Mouse (Mus musculus): ENCODE data around the gene Slfn2. TPM values are rescaled to one million over a fixed set of nuclear protein-coding genes. Genes with fewer than 3 reads are reported as not detected.

Slfn2 gene
- 306 TPM for polyA plus RNA-seq (2015; fragmentation: Illumina TruSeq; extraction: RNeasy Lipid Tissue Mini Kit (QIAGEN cat#74804); ENCODE audit: insufficient read depth, low replicate concordance)

DNA sequence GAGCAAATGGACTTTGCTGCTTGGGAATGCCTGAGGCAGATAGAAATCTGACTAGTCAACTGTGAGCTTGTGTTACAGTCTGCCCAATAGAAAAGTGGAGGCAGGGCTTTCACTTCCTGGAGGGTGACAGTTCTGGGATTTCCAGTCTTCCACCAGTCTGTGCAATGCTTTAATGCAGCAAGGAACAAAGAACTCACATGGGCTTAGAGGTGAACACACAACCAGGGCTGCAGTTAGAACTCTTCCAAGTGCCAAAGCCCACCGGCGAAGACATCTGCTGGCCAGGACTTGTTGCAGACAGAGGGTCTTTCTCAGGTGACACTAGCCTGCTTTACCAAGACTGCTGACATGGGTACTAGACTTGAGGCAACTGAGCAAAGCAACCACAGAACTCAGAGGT lies at the start of gene Slfn2:
Slfn2 (plus strand) TSS at position 167 of the 400 bp plus-strand sequence.

DNA sequence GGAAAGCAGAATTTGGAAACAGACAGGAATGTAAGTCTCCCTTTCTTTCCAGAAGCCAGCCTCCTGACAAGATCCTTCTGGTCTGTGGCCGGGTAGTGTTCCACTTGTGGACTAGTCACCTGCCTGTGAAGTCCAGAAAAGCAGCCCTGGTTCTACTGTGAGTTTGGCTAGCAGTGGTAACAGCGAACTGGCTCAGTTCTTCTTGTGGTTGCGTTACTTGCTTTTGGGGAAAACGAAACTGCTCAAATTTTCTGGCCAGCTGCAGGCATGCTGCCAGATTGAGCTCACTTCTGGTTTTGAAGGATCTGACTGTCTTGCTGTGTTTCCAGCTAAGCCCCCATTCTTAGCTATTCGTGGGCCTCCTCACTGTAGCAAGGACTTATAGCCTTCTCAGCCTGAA lies 44.3 kb upstream of the Slfn2 start, which contains the start of gene Slfn8:
Slfn8 (minus strand) TSS at position 190 of the 400 bp plus-strand sequence.

DNA sequence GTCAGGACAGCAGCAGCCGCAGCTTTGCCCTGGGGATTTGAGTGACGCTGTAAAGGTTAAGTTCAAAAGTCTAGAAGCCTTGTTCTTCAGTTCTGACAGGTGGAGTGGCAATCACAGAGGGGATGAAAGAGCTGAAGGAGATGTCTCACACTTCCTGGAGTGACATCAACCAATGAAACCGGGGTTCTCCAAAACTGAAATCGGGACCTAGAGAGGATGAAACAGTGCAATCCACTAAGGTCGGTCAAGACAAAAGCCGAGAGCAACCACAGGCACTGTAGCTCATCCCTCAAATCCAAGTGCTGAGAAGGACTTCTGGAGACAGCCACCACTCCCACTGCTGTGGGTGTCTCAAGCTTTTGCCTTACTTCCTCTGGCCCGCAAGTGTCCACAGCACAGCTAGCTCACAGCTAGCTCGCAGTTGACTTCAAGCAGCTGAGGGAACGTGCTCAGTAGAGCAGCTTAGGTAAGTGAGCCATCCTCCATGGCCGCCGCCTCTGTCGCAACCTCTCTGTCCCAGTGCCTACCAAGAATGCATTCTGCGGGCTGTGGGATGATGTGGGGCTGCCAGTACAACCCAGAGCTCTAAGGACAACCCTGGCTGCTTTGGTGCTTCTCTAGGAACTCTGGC lies 51.8 kb downstream of the Slfn2 start, which contains the start of gene Slfn1:
Slfn1 (plus strand) TSS at position 253 of the 631 bp plus-strand sequence.

Other genes starting within 250 kb of the Slfn2 start
- gene Rffl, start 193.9 kb upstream of the Slfn2 start, polyA plus RNA-seq (2015; fragmentation: Illumina TruSeq; extraction: RNeasy Lipid Tissue Mini Kit (QIAGEN cat#74804); ENCODE audit: insufficient read depth, low replicate concordance), result 22.0 TPM
- gene Rad51d, start 174.5 kb upstream of the Slfn2 start, polyA plus RNA-seq (2015; fragmentation: Illumina TruSeq; extraction: RNeasy Lipid Tissue Mini Kit (QIAGEN cat#74804); ENCODE audit: insufficient read depth, low replicate concordance), result 14.4 TPM
- gene Fndc8, start 173.0 kb upstream of the Slfn2 start, polyA plus RNA-seq (2015; fragmentation: Illumina TruSeq; extraction: RNeasy Lipid Tissue Mini Kit (QIAGEN cat#74804); ENCODE audit: insufficient read depth, low replicate concordance), result not detected
- gene Nle1, start 156.7 kb upstream of the Slfn2 start, polyA plus RNA-seq (2015; fragmentation: Illumina TruSeq; extraction: RNeasy Lipid Tissue Mini Kit (QIAGEN cat#74804); ENCODE audit: insufficient read depth, low replicate concordance), result 25.6 TPM
- gene Unc45b, start 154.6 kb upstream of the Slfn2 start, polyA plus RNA-seq (2015; fragmentation: Illumina TruSeq; extraction: RNeasy Lipid Tissue Mini Kit (QIAGEN cat#74804); ENCODE audit: insufficient read depth, low replicate concordance), result 0.65 TPM
- 69.7 TPM for gene Slfn5, start 113.8 kb upstream of the Slfn2 start, polyA plus RNA-seq (2015; fragmentation: Illumina TruSeq; extraction: RNeasy Lipid Tissue Mini Kit (QIAGEN cat#74804); ENCODE audit: insufficient read depth, low replicate concordance)
- gene Slfn9, start 73.3 kb upstream of the Slfn2 start, polyA plus RNA-seq (2015; fragmentation: Illumina TruSeq; extraction: RNeasy Lipid Tissue Mini Kit (QIAGEN cat#74804); ENCODE audit: insufficient read depth, low replicate concordance), result 7.9 TPM
- 77.5 TPM for gene Slfn8, start 44.3 kb upstream of the Slfn2 start, polyA plus RNA-seq (2015; fragmentation: Illumina TruSeq; extraction: RNeasy Lipid Tissue Mini Kit (QIAGEN cat#74804); ENCODE audit: insufficient read depth, low replicate concordance)
- gene Slfn1, start 51.7 kb downstream of the Slfn2 start, polyA plus RNA-seq (2015; fragmentation: Illumina TruSeq; extraction: RNeasy Lipid Tissue Mini Kit (QIAGEN cat#74804); ENCODE audit: insufficient read depth, low replicate concordance), result 71.6 TPM
- 15.5 TPM for gene Slfn4, start 110.1 kb downstream of the Slfn2 start, polyA plus RNA-seq (2015; fragmentation: Illumina TruSeq; extraction: RNeasy Lipid Tissue Mini Kit (QIAGEN cat#74804); ENCODE audit: insufficient read depth, low replicate concordance)
- gene Slfn3, start 126.2 kb downstream of the Slfn2 start, polyA plus RNA-seq (2015; fragmentation: Illumina TruSeq; extraction: RNeasy Lipid Tissue Mini Kit (QIAGEN cat#74804); ENCODE audit: insufficient read depth, low replicate concordance), result 5.7 TPM
- gene Slfn14, start 221.6 kb downstream of the Slfn2 start, polyA plus RNA-seq (2015; fragmentation: Illumina TruSeq; extraction: RNeasy Lipid Tissue Mini Kit (QIAGEN cat#74804); ENCODE audit: insufficient read depth, low replicate concordance), result 12.9 TPM
- 105 TPM for gene Ap2b1, start 233.9 kb downstream of the Slfn2 start, polyA plus RNA-seq (2015; fragmentation: Illumina TruSeq; extraction: RNeasy Lipid Tissue Mini Kit (QIAGEN cat#74804); ENCODE audit: insufficient read depth, low replicate concordance)
- 14.9 TPM for gene Pex12, start 237.5 kb downstream of the Slfn2 start, polyA plus RNA-seq (2015; fragmentation: Illumina TruSeq; extraction: RNeasy Lipid Tissue Mini Kit (QIAGEN cat#74804); ENCODE audit: insufficient read depth, low replicate concordance)

All from spleen, adult 10 weeks (tissue).